Mouse (Mus musculus): ENCODE measurements around the gene Chrna10.

The Chrna10 gene

DNA sequence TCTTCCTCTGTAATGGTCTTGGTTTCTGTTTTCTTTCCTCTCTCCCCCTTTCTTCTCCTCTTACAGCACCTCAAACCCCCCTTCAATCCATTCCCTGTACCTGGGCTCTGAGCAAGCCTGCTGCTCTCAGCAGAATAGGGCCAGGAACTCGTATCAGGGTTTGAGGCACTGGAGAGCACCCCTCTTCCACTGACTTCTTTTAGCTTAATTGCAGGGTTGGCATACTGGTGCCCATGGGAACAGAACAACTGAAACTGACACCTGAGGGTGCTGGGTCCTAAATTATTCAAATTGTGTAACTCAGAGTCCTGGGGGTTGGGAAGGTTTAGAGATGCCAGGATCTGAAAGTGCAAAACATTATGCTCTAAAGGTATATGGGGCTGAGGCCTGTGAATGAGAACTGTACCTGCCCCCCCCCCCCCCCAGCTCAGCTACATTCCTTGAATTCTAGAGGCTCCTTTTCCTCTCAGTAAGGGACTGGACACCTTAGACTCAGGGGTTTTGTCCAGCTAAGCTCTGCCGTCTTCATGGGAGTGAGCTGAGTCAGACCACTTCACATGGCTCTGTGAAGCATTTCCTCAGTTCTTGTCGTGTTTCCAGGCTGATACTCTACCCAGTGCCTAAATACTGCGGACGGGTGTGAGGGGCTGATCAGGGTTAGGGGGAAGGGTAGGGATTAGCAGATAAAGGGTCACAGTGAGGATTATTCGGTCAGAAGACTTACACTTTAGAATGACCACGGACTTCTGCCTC lies at the start of gene Chrna10:
Gene Chrna10, minus strand, starts transcription at position 250 of the 753 bp plus-strand sequence.
- no peak for DNase-seq (ENCODE audit: low read depth, low spot score)

GRCm38 (mm10) chr7:102153691-102154090 lies 37.1 kb upstream of the Chrna10 start:
- no peak for DNase-seq (ENCODE audit: low read depth, low spot score)

- DNase-seq (ENCODE audit: low read depth, low spot score) = no peak
These were observed 21.3 kb upstream of the Chrna10 start for GRCm38 (mm10) chr7:102137898-102138297.

DNA sequence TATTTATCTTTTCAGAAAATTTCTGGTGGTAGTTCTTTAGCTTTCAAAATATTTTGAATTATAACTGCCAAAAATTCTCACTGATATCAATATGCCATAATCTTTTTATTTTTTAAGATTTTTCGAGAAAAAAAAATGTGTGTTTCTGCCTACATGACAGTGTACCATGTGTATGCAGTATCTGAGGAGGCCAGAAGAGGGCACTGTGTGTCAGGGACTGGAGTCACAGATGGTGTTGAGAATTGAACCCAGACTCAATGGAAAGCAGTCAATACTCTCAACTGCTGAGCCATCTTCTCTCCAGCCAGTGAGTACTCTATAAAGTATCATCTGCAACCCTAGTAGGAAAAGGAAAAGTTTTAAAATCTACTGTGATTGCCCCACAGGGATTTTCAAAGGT lies 20.8 kb upstream of the Chrna10 start:
- DNase-seq (ENCODE audit: low read depth, low spot score) = no peak

DNA sequence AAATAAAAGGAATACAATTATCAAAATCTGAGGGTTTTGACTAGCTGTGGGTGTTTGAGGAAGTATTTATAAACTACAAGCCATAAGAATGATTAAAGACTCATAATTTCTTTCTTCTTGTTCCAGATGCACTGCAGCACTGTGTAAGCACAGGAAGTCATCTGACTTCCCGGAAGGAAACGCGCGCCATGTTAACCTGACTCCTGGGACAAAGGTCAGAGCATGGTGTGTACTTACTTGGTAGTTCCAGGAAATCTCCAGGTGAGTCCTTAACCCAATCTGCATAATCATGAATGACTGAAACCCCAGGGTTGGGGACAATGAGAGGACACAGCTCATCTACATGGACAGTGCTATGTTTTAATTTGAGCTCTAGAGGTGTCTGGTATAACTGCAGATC lies 15.8 kb upstream of the Chrna10 start:
- DNase-seq (ENCODE audit: low read depth, low spot score) = no peak

GRCm38 (mm10) chr7:102120326-102120725 lies 3.7 kb upstream of the Chrna10 start:
- no peak for DNase-seq (ENCODE audit: low read depth, low spot score)

GRCm38 (mm10) chr7:102117382-102117781 lies 754 bp upstream of the Chrna10 start:
- DNase-seq (ENCODE audit: low read depth, low spot score) = no peak

GRCm38 (mm10) chr7:102113151-102113729 lies 3.4 kb downstream of the Chrna10 start:
- no peak for DNase-seq (ENCODE audit: low read depth, low spot score)

- no peak for DNase-seq (ENCODE audit: low read depth, low spot score)
These were observed 6.9 kb downstream of the Chrna10 start for GRCm38 (mm10) chr7:102109746-102110145.

GRCm38 (mm10) chr7:102109171-102109570 lies 7.5 kb downstream of the Chrna10 start, which contains the start of gene Art5:
Gene Art5 (minus strand): TSS chr7:102109489.
- DNase-seq (ENCODE audit: low read depth, low spot score) = no peak

DNA sequence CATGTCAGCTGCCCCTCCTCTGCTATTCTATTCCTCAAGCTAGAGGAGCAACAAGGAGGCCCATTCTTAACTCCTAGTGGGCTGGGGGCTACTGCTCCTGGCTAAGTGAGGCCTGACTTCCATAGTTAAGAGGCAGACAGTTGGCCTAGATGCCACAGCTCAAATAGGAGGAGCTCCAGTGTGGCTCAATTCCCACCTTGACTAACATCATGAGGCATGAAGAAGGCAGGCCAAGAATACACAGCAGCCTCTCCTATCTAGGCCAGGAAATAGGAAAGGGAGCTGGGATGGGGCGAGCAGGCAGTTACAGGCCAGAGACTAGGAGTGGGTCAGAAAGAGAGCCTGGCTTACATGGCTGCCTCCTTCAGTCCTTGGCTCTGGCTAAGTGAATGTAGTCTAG lies 8.4 kb downstream of the Chrna10 start:
- no peak for DNase-seq (ENCODE audit: low read depth, low spot score)

DNA sequence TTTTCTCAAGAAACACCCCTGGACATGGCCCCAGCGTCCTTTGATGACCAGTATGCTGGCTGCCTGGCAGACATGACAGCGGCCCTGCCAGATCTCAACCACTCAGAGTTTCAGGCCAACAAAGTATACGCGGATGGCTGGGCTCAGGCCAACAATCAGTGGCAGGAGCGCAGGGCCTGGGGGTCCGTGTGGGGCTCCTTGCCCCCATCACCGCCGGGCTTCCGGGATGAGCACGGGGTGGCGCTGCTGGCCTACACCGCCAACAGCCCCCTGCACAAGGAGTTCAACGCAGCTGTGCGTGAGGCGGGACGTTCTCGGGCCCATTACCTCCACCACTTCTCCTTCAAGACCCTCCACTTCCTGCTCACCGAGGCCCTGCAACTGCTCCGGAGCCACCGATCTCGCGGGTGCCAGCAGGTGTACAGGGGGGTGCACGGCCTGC lies 9.9 kb downstream of the Chrna10 start:
- DNase-seq (ENCODE audit: low read depth, low spot score) = no peak

DNA sequence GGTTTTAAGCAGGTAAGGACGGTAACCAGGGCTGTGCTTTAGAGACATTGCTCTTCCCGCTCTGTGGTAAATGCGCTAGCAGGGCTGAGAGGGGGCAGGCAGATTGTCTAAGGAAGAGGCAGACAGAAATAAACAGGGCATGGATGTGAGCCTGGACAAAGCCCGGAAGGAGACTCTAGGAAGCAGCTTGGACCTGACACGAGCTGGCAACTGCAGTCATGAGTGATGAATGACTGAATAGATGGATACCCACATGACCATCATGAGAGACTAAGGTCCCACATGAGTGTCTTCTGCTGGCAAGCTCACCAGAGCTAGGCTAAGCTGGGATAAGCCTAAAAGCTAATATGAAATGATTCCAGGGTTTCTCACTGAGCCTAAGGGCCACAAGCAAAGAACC lies 12.5 kb downstream of the Chrna10 start:
- no peak for DNase-seq (ENCODE audit: low read depth, low spot score)

DNA sequence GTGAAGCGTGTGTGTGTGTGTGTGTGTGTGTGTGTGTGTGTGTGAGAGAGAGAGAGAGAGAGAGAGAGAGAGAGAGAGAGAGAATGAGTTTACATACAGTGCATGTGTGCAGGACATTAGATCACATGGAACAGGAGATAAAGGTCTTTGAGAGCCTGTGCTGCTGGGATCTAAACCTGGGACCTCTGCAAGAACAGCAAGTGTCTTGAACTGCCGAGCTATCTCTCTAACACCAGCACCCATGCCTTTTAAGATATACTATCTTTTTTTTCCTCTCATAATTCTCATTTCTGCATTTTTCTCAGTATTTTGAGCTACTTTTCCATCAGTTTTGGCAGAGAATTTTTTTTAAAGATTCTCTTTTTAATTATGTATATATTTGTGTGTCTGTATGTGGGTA lies 13.1 kb downstream of the Chrna10 start:
- DNase-seq (ENCODE audit: low read depth, low spot score) = no peak

DNA sequence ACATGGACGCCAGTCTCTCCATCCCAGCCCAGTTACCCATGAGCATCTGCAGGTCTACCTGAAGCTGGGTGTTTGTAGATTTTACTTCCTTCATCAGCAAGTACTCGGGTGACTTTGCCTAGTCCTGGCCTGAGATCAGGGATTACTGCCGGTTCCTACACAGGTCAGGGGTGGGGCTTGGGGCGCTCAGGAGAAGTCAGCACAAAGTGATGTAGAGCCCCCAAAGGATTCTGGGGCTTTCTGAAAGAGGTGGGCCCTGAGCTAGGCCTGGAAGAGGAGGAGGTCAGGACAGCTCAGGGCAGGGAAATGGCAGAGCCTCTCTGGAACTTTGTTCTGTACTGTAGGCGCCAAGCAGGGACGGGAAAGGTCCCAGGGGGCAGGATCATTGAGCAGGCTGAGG lies 13.9 kb downstream of the Chrna10 start:
- DNase-seq (ENCODE audit: low read depth, low spot score) = no peak

DNA sequence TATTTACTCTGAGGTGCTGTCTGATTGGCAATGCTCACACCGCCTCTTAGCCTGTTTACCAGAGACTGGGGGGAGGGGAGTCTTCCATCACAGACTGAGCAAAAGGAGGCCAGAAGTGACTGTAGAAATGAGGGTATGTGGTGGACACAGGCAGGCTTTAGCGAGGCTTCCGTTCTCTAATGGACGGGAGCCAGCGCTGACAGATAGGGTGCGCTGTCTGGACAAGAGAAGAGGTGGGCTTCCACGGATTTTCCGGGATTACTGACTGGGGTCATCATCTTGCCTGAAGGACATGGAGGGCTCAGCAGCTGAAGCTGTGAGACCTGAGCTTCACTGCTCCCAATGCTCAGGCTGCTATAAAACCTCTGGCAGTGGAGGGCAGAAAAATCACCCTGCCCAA lies 14.4 kb downstream of the Chrna10 start:
- DNase-seq (ENCODE audit: low read depth, low spot score) = no peak

DNA sequence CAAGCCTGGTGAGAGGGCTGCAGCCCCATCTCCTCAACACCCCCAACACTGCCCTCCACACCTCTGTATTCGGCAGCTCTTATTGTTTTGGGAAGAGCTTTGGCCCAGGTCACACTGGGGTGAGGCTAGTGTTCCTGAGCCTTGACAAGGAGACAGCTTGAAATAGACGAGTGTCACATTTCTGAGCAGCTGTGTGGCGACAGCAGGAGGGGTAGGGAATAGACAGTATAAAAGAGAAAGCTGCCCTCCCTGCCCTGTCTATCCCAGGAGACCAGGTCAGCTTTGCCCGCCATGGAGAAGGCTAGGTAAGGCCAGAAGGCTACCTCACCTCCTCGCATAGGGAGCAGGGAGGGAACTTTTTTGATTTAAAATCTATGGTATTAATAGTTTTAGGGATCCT lies 15.1 kb downstream of the Chrna10 start, which contains the start of gene Art1:
Gene Art1, plus strand, starts transcription at position 257 of the 400 bp plus-strand sequence.
- DNase-seq (ENCODE audit: low read depth, low spot score) = no peak

DNA sequence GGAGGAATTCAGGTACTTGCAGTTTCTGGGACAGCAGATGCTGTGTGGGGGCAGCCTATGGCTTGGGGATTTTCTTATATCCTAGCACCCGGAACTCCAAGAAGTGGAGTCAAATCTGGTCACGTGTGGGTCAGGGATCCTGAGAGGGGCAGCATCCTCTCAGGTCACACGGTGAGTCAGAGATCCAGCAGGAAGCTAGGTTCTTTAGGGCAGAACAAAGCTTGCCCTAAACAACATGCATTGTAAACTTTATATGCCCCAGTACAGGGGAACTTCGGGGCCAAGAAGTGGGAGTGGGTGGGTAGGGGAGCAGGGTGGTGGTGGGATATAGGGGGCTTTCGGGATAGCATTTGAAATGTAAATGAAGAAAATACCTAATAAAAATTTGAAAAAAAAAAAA lies 15.8 kb downstream of the Chrna10 start:
- no peak for DNase-seq (ENCODE audit: low read depth, low spot score)

DNA sequence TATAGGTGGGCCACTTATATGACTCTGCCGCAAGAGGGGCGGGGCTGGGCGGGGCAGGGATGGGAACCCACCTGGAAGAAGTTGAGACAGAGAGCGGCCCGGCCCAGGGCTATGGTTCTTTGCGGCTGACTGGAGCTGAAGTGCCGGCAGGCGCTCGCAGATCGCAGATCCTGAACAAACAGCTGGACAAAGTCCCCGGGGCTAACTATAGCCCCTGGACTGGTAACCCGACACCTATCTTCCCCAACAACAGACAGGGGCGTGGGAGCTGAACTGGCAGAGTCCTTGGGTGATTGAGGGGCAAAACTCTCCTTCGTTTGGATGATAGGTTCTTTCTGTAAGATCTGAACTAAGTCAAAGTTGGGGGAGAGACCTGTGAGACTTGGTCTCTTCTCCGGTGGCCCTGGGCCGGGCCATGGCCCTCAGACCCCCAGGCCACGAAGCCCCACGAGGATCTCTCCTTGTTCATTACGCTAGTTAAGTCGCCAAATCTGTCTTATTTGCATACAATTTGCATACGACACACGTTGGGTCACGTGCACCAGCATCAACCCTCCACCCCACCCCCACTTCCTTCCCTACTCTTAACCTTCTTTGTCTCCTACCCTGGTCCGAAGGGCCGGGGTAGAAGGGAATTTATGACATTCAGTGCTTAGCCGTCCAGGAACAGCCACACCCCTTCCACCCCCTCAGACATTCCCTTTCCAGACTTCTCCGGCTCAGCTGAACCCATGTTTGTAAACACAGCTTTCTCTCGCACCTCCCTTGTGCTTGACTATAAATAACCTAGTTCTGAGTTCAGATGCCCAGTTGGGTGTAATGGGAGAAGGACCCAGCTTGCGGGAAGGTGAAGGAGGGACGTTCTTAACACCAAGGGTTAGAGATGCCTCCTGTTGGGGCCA lies 16.6 kb downstream of the Chrna10 start:
- DNase-seq (ENCODE audit: low read depth, low spot score) = no peak

DNA sequence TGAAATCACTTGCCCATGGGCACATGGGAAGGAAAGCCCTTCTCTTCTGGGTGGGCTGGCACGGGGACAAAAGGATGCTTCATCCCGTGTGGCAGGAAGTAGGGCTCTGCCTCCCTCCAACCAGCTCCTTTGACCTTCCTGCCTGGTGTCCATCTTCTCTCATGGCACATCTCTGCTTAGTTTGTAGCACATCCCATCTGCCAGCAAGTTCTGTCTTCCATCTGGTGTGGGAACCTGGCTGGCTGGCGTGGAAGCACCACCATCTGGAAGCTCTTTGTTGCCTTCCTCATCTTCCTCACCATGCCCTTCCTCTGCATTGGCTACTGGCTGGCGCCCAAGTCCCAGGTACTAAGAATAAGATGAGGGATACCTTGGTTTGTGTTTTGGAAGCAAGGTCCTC lies 29.3 kb downstream of the Chrna10 start:
- no peak for DNase-seq (ENCODE audit: low read depth, low spot score)

- no peak for DNase-seq (ENCODE audit: low read depth, low spot score)
These were observed 32.5 kb downstream of the Chrna10 start for GRCm38 (mm10) chr7:102084041-102084696.

DNA sequence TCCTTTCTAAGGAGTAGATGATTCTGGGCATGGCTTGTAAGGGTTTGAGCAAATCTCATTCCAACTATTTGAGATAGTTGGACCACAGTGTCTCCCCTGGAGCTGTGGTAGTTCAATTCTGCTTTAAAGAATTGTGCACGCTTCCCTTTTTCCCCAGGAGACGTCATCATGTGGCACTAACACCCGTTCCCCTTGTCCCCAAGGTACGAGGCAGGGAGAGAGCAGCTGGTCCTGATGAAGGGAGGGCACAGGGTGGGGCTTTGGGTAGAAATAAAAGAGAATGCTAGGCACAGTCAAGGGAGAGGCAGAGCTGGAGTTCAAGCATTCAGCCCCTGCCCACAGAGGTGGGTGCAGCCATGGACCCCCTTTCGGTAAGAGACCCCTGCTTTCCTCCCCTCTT lies 33.8 kb downstream of the Chrna10 start, which contains the start of gene Trpc2:
Gene Trpc2, plus strand, starts transcription at position 301 of the 400 bp plus-strand sequence.
- DNase-seq (ENCODE audit: low read depth, low spot score) = no peak
